Mouse (Mus musculus): Measurements from ENCODE around the gene Sbpl.

The Sbpl gene

DNA sequence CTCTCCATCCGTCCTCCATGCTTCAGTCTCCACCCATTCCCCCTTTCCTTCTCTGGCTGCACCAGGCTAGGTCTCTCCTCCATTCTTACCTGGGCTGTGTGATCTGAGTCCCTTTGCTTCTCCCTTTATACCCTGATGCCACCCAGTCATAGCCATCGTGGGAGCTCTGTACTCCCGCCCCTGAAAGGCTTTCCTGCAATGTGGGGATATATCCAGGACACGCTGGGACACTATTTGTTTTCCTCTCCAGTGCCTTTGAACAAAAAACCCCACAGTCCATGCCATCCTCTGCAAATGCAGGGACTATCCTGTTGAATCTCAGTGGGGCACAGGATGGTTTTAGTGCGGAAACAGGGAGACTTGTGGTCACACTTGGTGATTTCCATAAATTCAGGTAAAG is at the start of gene Sbpl:
Gene Sbpl (minus strand): TSS at position 101 of the 400 bp plus-strand sequence.
- DNase-seq = no peak

DNA sequence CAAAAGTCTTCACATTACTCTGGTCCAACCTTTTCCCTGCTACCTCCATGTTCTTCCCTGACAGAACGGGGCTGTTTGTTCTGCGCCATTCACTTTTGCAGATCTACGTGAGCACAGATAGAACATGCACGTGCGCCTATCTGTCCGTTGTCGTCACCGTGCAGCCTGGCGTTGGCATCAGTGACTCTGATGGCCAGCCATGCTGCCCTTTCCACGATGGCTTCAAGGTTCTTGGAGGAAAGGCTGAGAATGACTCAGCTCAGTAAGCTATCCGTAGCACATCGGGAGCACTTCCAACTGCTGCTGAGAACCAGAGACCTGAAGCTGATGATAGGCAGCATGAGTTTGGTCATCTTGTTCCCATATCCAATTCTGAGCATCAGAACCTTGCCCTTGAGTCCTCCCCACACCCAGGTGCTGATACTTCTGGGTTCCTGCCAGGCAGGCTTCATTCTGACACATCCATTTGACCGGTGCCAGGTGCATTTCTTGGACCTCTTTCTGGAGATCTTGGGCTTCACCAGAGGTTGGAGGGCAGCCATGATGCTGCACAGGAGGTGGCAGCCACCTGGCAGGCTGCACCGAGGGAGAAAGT is 49.1 kb upstream of the Sbpl start:
- no peak for DNase-seq

DNA sequence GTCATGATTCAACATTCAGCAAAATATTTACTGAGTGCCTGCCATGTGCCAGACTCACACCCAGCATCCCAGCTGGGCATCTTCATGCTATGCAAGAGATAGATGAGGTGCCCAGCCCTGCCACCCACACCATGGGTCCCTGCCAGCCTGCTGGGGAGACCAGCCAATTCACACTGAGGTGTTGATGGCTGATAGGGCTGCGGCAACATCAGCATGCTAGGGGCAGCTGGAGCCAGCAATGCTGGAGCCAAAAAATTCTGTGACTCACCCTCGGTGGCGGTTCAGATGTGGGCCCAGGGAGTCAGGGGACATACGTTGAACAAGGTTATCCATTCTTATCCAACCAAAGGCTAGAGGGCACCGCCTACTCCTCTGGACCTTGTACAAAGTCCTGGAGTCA is 45.3 kb upstream of the Sbpl start:
- peak; percentile 86 for DNase-seq

DNA sequence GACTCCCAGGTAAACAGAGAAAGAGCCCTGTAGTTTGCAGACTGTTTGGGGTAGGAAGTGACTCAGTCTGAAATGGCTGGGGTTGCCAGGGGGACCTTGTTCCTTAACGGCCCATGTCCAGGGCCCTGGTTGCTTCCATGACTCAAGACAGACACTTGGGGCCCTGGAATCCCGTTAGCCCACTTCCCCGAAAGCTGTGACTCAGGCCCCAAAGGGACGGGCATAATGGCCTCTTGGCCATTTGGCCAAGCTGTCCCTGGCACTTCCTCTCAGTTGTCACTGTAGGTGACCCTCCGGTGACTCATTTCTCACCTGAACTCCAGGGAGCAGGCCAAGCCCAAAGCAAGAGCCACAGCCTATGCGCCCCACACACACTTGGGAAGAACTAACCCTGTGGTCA is 43.3 kb upstream of the Sbpl start:
- DNase-seq = no peak

DNA sequence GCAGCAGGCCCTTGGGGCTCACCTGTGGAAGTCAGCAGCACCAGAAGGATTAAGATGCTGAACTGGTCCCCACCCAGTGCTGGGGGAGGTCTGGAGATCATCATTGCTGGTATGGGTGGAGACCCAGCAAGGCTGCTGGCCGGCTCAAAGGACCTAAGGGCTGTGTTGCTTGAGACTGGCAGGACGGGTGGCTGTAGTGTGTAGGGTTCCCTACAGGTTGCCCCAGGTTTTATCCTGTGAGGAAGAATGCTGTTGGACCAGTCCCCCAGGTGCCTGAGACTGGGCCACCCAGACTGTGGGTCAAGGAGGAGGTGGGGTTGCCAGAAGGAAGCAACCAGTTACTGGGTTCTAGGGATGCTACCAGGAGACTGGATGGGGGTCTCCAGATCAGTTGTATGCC is 42.8 kb upstream of the Sbpl start, which contains the start of gene Prss22:
Gene Prss22 (minus strand): TSS at position 200 of the 400 bp plus-strand sequence.
- DNase-seq = no peak

DNA sequence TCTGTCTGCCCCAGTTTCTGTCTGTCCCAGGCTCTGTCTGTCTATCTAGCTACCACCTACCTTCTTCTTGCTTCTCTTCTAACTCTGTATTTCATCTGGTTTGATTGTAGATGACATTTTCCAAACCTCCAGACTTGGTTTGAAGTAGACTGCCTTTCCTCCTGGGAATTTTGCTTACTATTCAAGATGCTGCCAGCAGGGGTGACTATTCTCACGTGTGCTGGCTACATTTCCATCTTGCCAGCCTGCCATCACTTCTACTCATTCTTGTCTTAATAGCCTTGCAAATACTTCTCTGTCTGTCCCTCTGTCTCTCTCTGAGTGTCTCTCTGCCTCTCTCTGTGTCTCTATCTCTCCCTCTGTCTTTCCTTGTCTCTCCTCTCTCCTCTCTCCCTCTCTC is 40.3 kb upstream of the Sbpl start:
- DNase-seq = no peak

DNA sequence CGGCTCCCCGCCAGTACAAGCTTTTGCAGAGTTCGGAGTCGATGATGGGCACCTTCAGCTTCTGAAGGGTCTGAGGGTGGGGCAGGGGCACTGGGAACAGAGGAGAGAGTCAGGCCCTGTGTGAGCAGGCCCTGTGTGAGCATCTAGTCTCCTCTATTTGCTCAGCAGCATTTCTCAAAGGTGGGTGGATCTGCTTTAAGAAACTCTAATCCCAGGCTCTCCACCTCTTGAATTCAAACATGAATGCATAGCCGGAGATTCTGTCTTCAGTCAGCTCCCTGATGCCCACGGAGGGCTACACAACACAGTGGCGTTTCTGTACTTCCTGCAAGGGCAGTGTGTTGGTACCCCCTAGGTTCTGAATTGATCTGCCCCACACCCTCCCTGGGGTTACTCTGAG is 39.6 kb upstream of the Sbpl start:
- DNase-seq = no peak

DNA sequence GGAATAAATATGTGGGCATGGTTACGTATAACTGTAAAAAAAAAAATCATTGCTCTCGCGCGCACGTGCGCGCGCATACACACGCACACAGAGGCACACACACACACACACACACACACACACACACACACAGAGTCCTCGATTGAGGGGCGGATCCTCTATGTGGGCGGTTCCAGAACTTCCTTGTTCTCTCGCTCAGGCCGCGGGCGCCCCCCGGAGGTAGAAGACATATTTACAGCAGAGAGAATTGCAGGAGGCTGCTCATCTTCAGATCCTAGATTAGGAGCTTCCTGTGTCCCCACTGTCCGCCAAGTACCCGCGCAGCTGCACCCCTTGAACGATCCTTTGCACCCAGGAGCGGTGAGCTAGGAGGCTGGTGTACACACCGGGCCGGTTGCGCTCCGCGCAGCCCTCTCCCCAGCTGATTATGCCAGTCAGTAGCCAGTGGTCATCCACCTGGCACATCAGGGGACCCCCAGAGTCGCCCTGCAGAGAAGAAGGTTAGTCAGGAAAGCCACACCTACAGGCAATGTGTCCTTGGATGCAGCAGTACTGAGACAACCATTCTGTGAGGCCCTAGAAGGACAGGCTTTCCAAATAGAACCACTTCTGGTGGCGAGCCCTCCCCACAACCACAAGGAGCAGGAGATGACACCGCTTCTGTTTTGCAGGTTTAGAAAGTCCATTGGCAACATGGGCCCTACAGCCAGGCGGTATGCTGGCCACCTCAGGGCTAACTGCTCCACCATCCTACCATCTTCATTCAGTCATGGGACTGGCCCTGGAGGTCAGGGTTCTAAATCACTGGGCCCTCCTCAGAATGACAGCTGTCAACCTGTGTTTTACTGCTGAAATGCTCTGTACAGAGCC is 38.7 kb upstream of the Sbpl start:
- DNase-seq = peak; percentile 92

DNA sequence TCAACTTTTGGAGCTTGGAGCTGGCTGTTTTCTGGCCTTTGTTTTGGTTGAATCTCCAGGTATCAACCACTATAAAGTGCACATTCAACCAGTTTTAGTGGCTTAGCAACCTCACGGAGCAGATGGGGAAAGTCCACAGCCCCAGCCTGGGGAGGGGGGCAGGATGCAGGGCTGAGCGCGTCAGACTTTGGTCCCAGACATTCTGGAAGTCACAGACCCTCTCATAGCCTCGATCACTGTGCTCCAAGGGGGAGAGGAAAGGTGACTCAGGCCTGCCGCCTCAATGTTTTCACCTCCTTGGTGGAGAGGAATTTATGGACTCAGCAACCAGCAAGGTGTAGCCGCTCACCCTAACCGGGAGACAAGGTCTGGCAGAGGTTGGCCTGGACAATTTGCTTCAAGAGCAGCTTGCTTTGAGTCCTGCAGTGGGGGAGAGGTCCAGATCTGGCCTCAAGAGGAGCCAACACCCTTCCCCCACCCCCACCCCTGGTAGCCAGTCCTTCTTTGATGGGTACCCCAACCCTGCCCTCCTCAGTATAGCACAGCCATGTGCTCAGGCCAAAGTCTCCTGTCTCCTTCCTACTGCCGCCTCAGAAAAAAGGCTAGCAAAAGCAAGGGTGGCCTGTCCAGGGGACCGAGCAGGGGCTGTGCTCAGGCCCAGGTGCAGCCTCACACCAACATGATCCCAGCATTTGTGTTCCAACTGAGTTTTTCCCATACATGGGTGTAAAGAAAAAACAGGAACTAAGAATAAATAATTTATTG is 37.9 kb upstream of the Sbpl start:
- DNase-seq = no peak

DNA sequence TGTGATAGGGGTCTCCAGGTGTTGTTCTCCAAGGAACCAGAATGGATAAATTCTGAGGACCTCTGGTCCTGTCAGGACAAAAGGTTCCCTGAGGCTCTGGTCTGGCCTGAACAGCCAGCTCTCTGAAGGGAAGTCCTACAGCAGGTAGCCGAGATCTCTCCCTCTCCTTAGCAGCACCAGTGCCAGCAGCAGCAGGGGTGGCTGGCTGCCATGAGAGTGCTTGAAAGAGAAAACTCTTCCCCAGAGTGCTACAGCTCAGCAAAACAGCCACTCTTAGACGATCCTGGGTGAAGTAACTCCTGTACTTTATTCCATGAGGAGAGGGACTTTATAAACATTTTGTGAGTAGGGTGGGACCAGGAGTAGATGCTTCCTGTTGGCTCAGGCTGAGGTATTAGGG is 34.7 kb upstream of the Sbpl start:
- no peak for DNase-seq

DNA sequence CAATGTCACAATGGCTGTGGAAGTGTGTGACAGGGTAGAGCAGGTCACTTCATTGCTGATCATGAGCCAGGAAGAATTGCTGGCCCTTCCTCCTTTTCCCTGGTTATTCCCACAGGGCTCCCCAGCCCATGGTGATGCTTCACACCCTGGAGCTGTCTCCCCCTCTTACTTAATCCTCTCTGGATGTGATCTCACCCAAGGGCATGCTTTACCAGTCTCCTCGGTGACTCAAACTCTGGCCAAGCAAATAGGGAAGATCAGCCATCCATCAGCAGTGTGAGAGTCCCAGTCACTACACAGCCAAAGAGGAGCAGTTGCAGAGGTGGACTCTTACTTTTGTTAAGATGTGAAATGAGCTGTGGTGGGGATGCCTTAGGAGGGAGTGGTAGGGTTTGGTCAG is 29.9 kb upstream of the Sbpl start:
- DNase-seq = no peak

DNA sequence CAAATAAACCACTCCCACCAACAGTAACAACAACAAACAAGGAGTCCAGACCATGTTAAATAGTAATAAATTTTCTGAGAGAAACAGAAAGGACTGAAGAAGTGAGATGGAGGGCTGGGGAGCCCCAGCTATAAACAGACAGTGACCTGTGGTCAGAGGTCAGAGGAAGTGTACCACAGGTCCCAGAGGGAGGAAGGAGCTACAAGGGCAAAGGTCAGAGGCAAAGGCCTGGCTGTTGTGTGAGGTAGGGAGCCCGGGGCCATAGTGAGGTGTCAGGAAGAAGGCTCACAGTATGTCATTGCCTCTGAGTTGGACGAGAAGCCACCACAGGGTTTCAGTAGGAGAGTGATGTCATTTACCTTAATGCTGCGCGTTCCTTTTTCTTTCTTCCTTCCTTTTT is 27.8 kb upstream of the Sbpl start:
- no peak for DNase-seq

DNA sequence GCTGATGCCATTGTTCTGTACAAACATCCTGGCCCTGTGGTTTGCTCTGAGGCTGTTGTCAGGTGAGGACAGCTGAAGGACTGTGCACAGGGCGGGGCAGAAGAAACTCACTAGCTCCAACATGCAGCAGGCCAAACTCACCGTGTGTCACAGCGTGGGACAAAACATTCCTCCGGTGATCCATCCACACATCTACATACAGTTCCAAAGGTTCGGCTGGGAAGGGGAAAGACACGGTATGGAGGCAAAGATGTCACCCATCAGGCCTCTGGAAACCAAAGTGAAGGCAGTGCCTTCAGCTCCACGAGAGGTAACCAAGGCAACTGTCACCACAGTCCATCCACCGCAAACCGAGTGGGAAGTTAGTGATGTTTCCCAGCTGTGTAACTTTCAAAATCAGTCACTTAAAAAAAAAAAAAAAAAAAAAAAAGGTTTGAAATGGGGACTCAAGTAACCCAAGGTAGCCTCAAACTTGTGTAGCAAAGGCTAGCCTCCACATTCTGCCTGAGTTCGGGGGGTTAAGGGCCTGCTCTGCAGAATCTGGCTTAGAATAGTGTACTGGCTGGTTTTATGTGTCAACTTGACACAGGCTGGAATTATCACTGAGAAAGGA is 25.3 kb upstream of the Sbpl start, which contains the start of gene Prss30:
Gene Prss30 (minus strand): TSS at position 270 of the 613 bp plus-strand sequence.
- no peak for DNase-seq

DNA sequence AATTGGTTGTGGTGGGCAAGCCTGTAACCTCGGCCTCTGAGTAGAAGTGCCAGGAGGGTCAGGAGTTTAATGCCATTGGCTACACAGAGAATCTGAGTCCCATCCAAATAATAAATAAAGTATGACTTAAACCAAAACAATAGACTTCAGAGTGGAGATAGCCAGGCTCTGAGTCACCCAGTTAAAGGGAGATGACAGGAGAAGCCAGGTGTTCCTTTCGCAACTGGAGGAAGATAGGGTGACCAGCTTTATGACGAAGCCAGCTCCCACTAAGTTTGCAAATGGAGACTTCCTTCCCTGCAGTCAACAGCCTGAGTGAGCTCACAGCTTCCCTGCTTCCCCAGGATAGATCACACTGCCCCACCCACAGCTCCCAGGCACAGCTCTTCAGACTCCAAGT is 24.4 kb upstream of the Sbpl start:
- no peak for DNase-seq

DNA sequence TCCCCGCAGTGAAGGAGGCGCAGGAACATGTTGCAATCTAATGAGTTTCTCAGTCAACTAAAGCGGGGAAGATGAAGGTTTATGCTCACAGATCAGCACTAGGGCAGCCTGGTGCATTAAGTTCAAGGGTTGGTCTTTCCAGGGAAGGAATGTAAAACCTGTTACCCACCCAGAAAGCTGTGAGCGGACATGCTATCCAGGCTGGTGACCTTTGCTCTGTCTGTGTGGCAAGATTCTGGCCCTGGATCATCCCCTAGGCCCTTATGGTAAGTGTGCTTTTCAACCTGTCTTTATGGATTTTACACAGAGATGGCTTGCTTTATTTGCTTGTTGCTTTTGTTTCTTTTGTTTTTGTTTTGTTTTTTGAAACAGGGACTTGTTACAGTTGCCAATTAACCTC is 21.6 kb upstream of the Sbpl start:
- no peak for DNase-seq

DNA sequence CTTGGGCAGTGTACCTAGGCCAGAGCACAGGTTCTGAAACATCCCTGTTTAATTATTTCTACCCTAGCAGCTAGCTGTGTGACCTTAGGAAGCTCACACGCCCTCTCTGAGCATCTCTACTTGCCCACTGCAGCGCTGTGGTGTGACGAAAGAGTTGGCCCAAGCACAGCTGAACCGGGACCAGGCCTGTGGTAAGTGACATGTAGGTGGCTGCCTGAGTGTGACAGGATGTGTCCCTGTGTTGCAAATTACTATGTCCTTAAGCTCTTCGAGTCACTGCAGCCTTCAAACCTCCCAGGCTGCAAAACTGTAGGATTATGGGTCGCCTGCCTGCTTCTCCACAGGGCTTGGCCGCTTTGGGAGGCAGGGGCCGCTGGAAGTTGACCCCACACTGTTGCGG is 16.2 kb upstream of the Sbpl start:
- DNase-seq = no peak

DNA sequence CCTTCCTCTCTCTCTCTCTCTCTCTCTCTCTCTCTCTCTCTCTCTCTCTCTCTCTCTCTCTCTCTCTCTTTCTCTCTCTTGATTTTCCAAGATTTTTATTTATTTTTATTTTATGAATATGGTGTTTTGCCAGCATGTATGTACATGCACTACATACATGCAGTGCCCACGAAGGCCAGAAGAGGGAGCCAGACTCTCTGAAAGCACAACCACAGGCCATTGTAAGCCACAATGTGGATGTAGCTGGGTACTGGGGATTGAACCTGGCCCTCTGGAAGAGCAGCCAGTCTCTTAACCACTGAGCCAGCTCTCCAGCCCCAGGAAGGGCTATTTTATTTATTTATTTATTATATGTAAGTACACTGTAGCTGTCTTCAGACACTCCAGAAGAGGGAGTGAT is 14.2 kb upstream of the Sbpl start:
- DNase-seq = peak; percentile 75

DNA sequence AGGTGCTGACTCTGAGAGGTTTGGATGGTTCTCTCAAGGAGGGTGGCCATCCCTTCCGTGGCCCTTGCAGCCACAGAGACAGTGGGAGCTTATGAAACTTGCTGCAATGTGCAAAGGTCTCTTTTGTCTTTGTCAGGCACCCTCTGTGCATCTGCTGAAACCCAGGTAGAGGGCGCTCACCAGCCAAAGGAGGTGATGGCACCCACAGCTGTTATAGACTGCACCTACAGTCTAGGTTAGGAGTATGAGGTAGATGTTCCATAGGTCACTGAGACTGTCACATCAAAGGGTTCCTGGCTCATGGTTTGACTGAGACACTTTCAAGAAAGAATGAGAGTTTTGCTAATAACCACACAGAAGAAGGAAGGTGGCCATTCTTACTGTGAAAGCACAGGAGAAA is 13.7 kb upstream of the Sbpl start:
- DNase-seq = no peak

DNA sequence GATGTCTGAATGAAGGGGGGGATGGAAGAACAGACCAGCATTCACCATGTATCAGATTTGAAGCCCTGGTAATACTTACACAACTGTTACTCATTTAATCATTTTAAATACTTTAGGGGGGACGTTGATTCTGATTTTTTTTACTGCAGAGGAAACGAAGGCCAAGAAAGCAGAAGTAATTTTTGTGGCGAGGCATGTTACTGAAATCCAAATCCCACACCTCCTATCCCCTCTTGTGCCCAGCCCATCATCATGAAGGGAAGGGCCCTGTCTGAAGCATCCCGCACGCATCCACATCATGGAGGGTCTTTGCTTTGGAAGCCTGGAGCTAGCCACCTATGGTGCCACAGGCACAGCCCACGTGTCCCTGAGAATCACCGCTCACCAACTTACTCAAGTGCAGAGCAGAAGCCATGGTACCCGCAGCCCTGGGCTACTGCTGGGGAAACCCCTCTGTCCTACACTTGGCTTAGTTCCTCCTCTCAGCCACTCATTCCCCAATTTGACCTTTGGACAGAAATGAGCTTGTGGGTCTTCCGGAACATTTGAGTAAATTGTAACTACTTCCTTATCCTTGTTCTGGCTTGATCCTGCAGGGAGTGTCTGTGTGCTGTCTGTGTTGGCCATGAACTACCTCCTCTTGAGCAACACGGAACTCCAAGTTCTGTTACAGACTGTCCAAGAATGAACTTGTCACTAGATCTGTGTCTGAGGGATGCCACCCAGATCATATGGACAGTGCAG is 11.8 kb upstream of the Sbpl start:
- DNase-seq = peak; percentile 18

DNA sequence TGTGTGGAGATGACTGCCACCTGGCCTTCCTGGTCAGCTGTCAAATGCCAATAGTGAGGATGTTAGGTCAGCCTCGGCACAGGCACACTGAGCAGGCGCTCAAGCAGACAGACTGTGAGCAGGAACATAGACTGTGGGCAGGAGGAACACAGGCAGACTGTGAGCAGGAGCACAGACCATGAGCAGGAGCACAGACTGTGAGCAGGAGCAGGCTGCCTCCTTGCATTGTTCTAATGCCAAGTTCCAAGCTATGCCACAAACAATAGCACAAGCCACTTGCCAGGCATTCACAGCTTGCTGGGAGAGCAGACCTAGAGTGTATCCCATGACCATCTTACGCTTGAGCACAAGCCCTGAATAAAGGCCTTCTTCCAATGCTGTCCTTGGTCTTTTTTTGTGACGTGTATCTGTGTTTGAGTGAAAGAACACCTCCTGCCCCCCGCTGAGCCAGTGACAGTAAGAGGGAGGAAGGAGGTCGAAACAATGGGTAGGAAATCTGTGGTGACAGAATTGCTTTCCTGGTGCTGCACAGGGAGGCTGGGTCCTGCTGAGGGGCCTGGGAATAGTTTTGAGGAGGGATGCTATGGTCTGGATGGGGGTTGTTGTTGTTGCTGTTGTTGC is 10.8 kb upstream of the Sbpl start:
- DNase-seq = peak; percentile 64

DNA sequence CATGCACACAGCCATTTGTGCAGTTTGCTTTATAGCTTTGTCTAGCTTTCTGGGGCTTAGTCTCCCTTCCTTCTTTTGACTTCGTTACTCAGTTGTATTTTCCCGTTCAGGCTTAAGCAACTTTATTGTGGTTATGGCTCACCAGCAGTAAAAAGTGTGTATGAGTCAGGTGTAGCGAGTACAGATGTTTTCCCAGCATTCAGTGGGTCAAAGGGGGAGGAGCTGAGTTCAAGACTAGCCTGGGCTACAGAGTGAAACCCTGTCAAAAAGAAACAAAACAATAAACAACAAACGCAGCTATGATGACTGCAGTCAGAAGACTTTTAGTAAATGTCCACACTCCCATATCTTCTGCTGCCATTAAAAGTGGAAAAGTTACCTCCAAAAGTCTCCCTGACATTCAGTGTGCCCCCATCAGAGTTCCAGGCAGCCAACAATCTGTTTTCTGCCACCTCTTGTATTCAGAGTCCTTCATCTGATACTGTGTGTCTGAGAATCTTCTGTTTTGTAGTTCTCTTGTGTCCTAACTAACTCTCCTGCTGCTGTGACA is 6.6 kb upstream of the Sbpl start:
- no peak for DNase-seq

Measured in layer of hippocampus, adult 9-11 months (tissue).